Mouse (Mus musculus) gonadal fat pad, adult 2 months (tissue): ENCODE results near the gene Fga. TPM values are rescaled to one million over a fixed set of nuclear protein-coding genes. Genes with fewer than 3 reads are reported as not detected.

Experiments used
- polyA plus RNA-seq: library from polyadenylated mRNA; depleted of rRNA; stranded (reverse); fragments of >200 nt; gene quantifications from 2 replicates; pipeline ENCODE4 v1.2.3, GENCODE M21; 2012; rRNA removed

Gene Fga
- polyA plus RNA-seq, 1 experiment, result 3.2 TPM

Other genes with a start within 250 kb of the Fga start
- gene Rbm46, start 149.6 kb upstream of the Fga start, polyA plus RNA-seq, result 0.35 and 0.52 TPM in 2 replicates
- gene Lrat, start 122.1 kb upstream of the Fga start, polyA plus RNA-seq, result 0.35 and 0.76 TPM in 2 replicates
- gene Fgg, start 18.4 kb upstream of the Fga start, polyA plus RNA-seq, result 1.2 and 4.0 TPM in 2 replicates
- gene Fgb, start 23.8 kb downstream of the Fga start, polyA plus RNA-seq, result 0.04 and 0.82 TPM in 2 replicates
- 34.1 and 35.5 TPM in 2 replicates for gene Plrg1, start 29.4 kb downstream of the Fga start, polyA plus RNA-seq
- gene Dchs2, start 101.9 kb downstream of the Fga start, polyA plus RNA-seq, result 0.38 and 0.58 TPM in 2 replicates